Mouse (Mus musculus) left cerebral cortex, adult 9 months (tissue): ENCODE results near the gene Tmem167.
"Not testable (repeated sequence)": the region's sequence is repeated elsewhere in the genome, so short reads cannot be mapped to it uniquely, and the experiment has no call there.

Source experiments
- DNase-seq, 2 experiments: peaks; one replicate each; pipeline ENCODE4 v3.0.0; 2022; ENCODE audit warnings: low spot score in 2 of 2

Tmem167 gene

GRCm38 (mm10) chr13:90088962-90089824 lies at the start of gene Tmem167, which contains the start of gene Xrcc4:
Gene Tmem167, plus strand, starts transcription at chr13:90089123.
Gene Xrcc4, minus strand, starts transcription at chr13:90089608.
- peak; percentile 97 to 99 for DNase-seq

- DNase-seq: no peak
Measured at GRCm38 (mm10) chr13:90039613-90040012, 49.3 kb upstream of the Tmem167 start.

GRCm38 (mm10) chr13:90051735-90052134 lies 37.2 kb upstream of the Tmem167 start:
- DNase-seq: no peak

GRCm38 (mm10) chr13:90052408-90052807 lies 36.5 kb upstream of the Tmem167 start:
- DNase-seq: no peak

GRCm38 (mm10) chr13:90061877-90062276 lies 27.0 kb upstream of the Tmem167 start:
- DNase-seq: no peak

- peak in 1 of 2 experiments; percentile 14 for DNase-seq
Measured at GRCm38 (mm10) chr13:90089825-90090183, 881 bp downstream of the Tmem167 start.

- DNase-seq: no peak
Measured at GRCm38 (mm10) chr13:90101514-90101913, 12.6 kb downstream of the Tmem167 start.

GRCm38 (mm10) chr13:90106139-90106538 lies 17.2 kb downstream of the Tmem167 start:
- peak in 1 of 2 experiments; percentile 7 for DNase-seq

GRCm38 (mm10) chr13:90108746-90109145 lies 19.8 kb downstream of the Tmem167 start:
- DNase-seq: not testable (repeated sequence)

- no peak for DNase-seq
Measured at GRCm38 (mm10) chr13:90111681-90112080, 22.8 kb downstream of the Tmem167 start.

GRCm38 (mm10) chr13:90136156-90136910 lies 47.4 kb downstream of the Tmem167 start:
- peak; percentile 26 to 46 for DNase-seq

- DNase-seq: peak; percentile 19 to 36
Measured at GRCm38 (mm10) chr13:90141681-90142080, 52.8 kb downstream of the Tmem167 start.

- DNase-seq: no peak
Measured at GRCm38 (mm10) chr13:90143245-90143644, 54.3 kb downstream of the Tmem167 start.

GRCm38 (mm10) chr13:90151881-90152280 lies 63.0 kb downstream of the Tmem167 start:
- DNase-seq: no peak

- DNase-seq: no peak
Measured at GRCm38 (mm10) chr13:90152536-90153273, 63.8 kb downstream of the Tmem167 start.

GRCm38 (mm10) chr13:90164147-90164546 lies 75.2 kb downstream of the Tmem167 start:
- DNase-seq: no peak

GRCm38 (mm10) chr13:90167044-90167443 lies 78.1 kb downstream of the Tmem167 start:
- DNase-seq: no peak

- DNase-seq: no peak
Measured at GRCm38 (mm10) chr13:90170100-90170781, 81.3 kb downstream of the Tmem167 start.

- DNase-seq: no peak
Measured at GRCm38 (mm10) chr13:90170782-90171179, 81.9 kb downstream of the Tmem167 start.

- no peak for DNase-seq
Measured at GRCm38 (mm10) chr13:90171390-90171789, 82.5 kb downstream of the Tmem167 start.

GRCm38 (mm10) chr13:90175662-90176061 lies 86.7 kb downstream of the Tmem167 start:
- DNase-seq: no peak
